Mouse (Mus musculus): ENCODE measurements at regions not wholly inside any gene's neighbourhood (a gene's known extent, or its start where the extent isn't known, plus 50 kb on each side); places are given as distances from the start of the nearest gene placed in this dataset.

DNA sequence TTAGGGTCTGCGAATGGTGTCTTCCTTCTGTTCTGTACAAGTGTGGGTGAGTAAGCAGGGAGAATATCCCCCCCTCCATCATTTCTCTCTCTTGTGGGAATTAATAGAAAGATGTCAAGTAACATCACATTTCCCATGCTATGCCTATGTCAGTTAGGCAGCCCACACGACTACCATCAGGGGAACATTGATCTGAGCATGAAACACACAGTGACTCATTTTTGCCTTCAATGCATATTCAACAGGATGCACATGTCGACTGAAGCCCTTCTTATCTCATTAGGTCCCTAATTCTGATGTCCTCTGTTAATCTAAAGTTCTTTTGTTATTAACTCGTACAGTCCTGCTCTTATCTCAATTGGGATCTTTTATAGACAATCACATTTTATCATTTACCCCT lies 60.4 kb upstream of the Samsn1 start:
- DNase-seq (ENCODE audit: extremely low spot score in 1 of 2, low spot score in 1 of 2) = no peak

DNA sequence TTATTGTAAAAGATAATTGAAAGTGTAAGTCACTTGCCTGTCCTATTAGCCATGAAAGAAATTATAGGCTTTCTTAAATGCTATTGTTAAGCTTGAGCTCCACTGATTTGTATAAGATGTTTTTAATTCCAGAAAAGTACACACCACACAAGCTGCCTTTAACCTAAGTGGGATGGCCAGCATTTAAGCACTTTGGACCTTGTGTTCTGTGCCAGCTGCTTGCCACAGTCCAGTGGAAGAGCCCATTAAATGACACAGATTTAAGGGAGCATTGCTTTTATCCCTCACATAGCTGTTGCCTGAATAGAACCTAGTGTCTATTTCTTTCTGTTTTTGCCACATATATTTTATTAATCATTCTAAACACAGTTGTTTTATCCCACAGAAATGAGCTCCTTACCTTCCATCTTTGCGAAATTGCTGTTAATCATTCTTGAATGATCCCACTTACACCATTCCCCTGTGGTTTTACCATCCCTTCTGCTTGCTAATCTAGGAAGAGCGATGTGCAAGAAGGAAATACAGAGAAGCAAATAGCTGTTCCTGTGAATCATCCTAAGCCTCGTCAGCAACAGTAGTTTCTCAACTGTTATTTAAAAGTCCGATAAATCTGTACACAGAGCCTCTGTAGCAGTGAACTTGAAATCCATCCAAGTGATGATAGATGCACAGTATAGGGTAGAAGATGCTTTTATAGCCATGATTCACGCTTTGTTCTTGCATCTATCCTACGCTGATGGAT lies 57.9 kb upstream of the Samsn1 start:
- no peak for DNase-seq (ENCODE audit: extremely low spot score in 1 of 2, low spot score in 1 of 2)

DNA sequence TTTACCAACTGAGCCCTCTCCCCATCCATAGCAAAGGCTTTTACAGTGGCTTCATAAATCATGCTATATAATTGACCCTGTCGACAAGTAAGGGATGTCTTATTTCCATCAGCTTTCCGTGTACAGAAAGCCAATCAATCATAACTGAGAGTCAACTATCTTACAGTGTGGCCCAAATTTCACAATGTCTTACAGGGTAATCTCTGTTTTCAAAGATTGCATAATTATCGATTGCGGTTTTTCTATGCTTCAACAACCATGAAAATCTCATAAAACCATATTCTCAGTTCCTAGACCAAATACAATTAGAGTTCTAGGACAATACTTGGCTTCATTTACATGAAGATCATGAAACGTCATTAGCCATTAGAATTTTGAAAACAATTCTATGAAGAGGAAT lies 56.1 kb upstream of the Samsn1 start:
- no peak for DNase-seq (ENCODE audit: extremely low spot score in 1 of 2, low spot score in 1 of 2)

DNA sequence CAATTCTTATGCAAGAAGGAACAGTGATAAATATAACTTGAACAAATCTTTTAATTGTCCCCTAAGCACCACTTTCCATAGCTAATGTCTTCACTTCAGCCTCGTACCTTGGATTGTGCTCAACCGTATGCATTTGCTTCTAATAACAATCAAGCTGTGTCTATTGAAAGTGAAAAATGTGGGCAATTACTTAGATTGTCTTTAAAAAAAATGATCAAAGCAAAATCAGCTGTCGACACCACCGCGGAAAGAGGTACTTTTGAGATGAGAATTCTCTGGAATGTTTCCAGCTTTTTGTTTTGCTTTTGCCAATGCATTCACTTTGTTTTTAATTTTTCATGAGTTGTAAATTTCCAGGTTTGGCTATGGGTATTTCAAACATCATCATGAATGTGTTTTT lies 54.1 kb upstream of the Samsn1 start:
- DNase-seq (ENCODE audit: extremely low spot score in 1 of 2, low spot score in 1 of 2) = no peak

All from layer of hippocampus, postnatal 25 days (tissue).